22 mouse cellular contexts compared by ENCODE assay signal in genomic region chr13:40713241-40713640, GRCm38 (mm10). TPM values are rescaled to one million over a fixed set of nuclear protein-coding genes. Genes with fewer than 3 reads are reported as not detected.
DNase-seq lines count a peak whose midpoint lies in the region; ATAC-seq and TF ChIP-seq lines count a peak whose summit lies in the region.
"Had no signal": no experiment of that assay in that cellular context is flagged by ENCODE, and none has a peak within 500 bp of the region (broad histone marks: within the 10 kb centered on the region; RNA-seq: fewer than 3 reads in every experiment).

No protein-coding gene starts in this region.

- 7% methylated on average over 4 of the region's 4 CpGs for WGBS in forebrain, postnatal 0 days
- WGBS in forebrain, embryonic 12.5 days, result 6% methylated on average over 4 of the region's 4 CpGs
- WGBS in midbrain, embryonic 14.5 days, result 4% methylated on average over 4 of the region's 4 CpGs
- 5% methylated on average over 4 of the region's 4 CpGs for WGBS in midbrain, embryonic 10.5 days

- peaks cover 92% of the 10 kb centered on the region for H3K27me3 ChIP-seq in forebrain, postnatal 0 days (ENCODE audit: insufficient read depth, low read length)
- H3K27me3 ChIP-seq in forebrain, embryonic 12.5 days, result peaks cover 88% of the 10 kb centered on the region
- H3K27me3 ChIP-seq in midbrain, embryonic 14.5 days (ENCODE audit: control insufficient read depth, insufficient read depth, low read length), result peaks cover 88% of the 10 kb centered on the region
- peaks cover 100% of the 10 kb centered on the region for H3K27me3 ChIP-seq in midbrain, embryonic 10.5 days (ENCODE audit: low read depth, poor library complexity, severe bottlenecking)

- H3K4me1 ChIP-seq in forebrain, postnatal 0 days (ENCODE audit: insufficient read depth), result no peaks in the 10 kb centered on the region
- H3K4me1 ChIP-seq in forebrain, embryonic 12.5 days, result peaks cover 16% of the 10 kb centered on the region
- H3K4me1 ChIP-seq in midbrain, embryonic 14.5 days (ENCODE audit: control insufficient read depth, insufficient read depth, low read length), result no peaks in the 10 kb centered on the region
- H3K4me1 ChIP-seq in midbrain, embryonic 10.5 days, result peaks cover 23% of the 10 kb centered on the region

- H3K9ac ChIP-seq in forebrain, postnatal 0 days, result no peak overlapping the region
- H3K9ac ChIP-seq in forebrain, embryonic 12.5 days, result no peak overlapping the region
- no peak overlapping the region for H3K9ac ChIP-seq in midbrain, embryonic 14.5 days (replicated peaks; ENCODE audit: low read length)
- H3K9ac ChIP-seq: heart, embryonic 12.5 days; heart, embryonic 15.5 days; hindbrain, embryonic 15.5 days had no signal

- H3K9me3 ChIP-seq in forebrain, postnatal 0 days (ENCODE audit: low read length), result no peaks in the 10 kb centered on the region
- no peaks in the 10 kb centered on the region for H3K9me3 ChIP-seq in forebrain, embryonic 12.5 days
- no peaks in the 10 kb centered on the region for H3K9me3 ChIP-seq in midbrain, embryonic 14.5 days (ENCODE audit: control insufficient read depth, low read length)
- no peaks in the 10 kb centered on the region for H3K9me3 ChIP-seq in midbrain, embryonic 10.5 days (replicated peaks)
- H3K9me3 ChIP-seq: forebrain, embryonic 10.5 days; heart, embryonic 12.5 days; heart, embryonic 15.5 days; hindbrain, embryonic 10.5 days; hindbrain, embryonic 15.5 days had no signal

- H3K36me3 ChIP-seq in forebrain, postnatal 0 days (ENCODE audit: insufficient read depth), result no peaks in the 10 kb centered on the region
- no peaks in the 10 kb centered on the region for H3K36me3 ChIP-seq in forebrain, embryonic 12.5 days (replicated peaks)
- no peaks in the 10 kb centered on the region for H3K36me3 ChIP-seq in midbrain, embryonic 14.5 days (ENCODE audit: control insufficient read depth, insufficient read depth, low read length)
- no peaks in the 10 kb centered on the region for H3K36me3 ChIP-seq in midbrain, embryonic 10.5 days
- H3K36me3 ChIP-seq: forebrain, embryonic 10.5 days; heart, embryonic 12.5 days; heart, embryonic 15.5 days; hindbrain, embryonic 10.5 days; hindbrain, embryonic 15.5 days had no signal

- peak; percentile 46 for DNase-seq in embryo, embryonic 10.5 days (ENCODE audit: low spot score)
- no peak for DNase-seq in embryo, embryonic 10 days (ENCODE audit: low spot score)
- peak; percentile 54 for DNase-seq in forebrain, postnatal 0 days
- DNase-seq in midbrain, embryonic 14.5 days, result peak; percentile 39
- DNase-seq in midbrain, embryonic 10.5 days (ENCODE audit: low spot score), result no peak
- DNase-seq: adrenal gland, adult 8-10 months; adrenal gland, postnatal 25 days; cerebellum, adult 18-20 months; cerebellum, adult 9-10 months; gastrocnemius, postnatal 25 days; heart, adult 18-20 months; heart, postnatal 10 days; heart, postnatal 36 days had no signal

- H3K4me3 ChIP-seq in forebrain, postnatal 0 days (ENCODE audit: low read depth, low read length), result no peak overlapping the region
- H3K4me3 ChIP-seq in forebrain, embryonic 12.5 days (replicated peaks), result no peak overlapping the region
- H3K4me3 ChIP-seq in midbrain, embryonic 14.5 days (replicated peaks; ENCODE audit: low read depth, low read length), result no peak overlapping the region
- H3K4me3 ChIP-seq in midbrain, embryonic 10.5 days, result no peak overlapping the region
- H3K4me3 ChIP-seq: forebrain, embryonic 10.5 days; heart, embryonic 12.5 days; heart, embryonic 15.5 days; hindbrain, embryonic 10.5 days; hindbrain, embryonic 15.5 days had no signal

- H3K27ac ChIP-seq in forebrain, postnatal 0 days (ENCODE audit: low read depth, low read length), result no peak overlapping the region
- no peak overlapping the region for H3K27ac ChIP-seq in forebrain, embryonic 12.5 days
- H3K27ac ChIP-seq in midbrain, embryonic 14.5 days (replicated peaks; ENCODE audit: low read depth, low read length), result no peak overlapping the region
- no peak overlapping the region for H3K27ac ChIP-seq in midbrain, embryonic 10.5 days (replicated peaks)
- H3K27ac ChIP-seq: forebrain, embryonic 10.5 days; heart, embryonic 15.5 days; hindbrain, embryonic 10.5 days had no signal

- no peak for TF ChIP-seq CTCF in forebrain, postnatal 0 days (IDR thresholded peaks at IDR 0.05; ENCODE audit: low read depth)

- H3K4me2 ChIP-seq in forebrain, postnatal 0 days (ENCODE audit: low read depth), result no peak overlapping the region
- no peak overlapping the region for H3K4me2 ChIP-seq in forebrain, embryonic 12.5 days
- no peak overlapping the region for H3K4me2 ChIP-seq in midbrain, embryonic 14.5 days (ENCODE audit: low read length)
- H3K4me2 ChIP-seq: heart, embryonic 12.5 days; heart, embryonic 15.5 days; hindbrain, embryonic 15.5 days had no signal

- ATAC-seq in forebrain, postnatal 0 days, result no peak
- no peak for ATAC-seq in forebrain, embryonic 12.5 days (ENCODE audit: low FRiP score)
- no peak for ATAC-seq in midbrain, embryonic 14.5 days (ENCODE audit: low FRiP score, low TSS enrichment)
- ATAC-seq: activated CD4-positive, CD25-positive, alpha-beta regulatory T cell, adult 4 months; forebrain, embryonic 14.5 days; intestine, postnatal 0 days had no signal

RNA-seq across cellular contexts. Expression of gene Tfap2a, which starts 24.9 kb away (rescaled TPM):
- 0.38 TPM in 1 of 2 replicates, not detected in the other for total RNA-seq in forebrain, postnatal 0 days (2014; rRNA removed)
- polyA plus RNA-seq in forebrain, postnatal 0 days (2015; fragmentation: Nextera tagmentation; extraction: Ambion mirVana), result 0.18 and 0.28 TPM in 2 replicates
- 1.6 and 2.0 TPM in 2 replicates for polyA plus RNA-seq in forebrain, embryonic 12.5 days (2016; fragmentation: Nextera tagmentation; extraction: Ambion mirVana)
- 11.6 and 11.8 TPM in 2 replicates for polyA plus RNA-seq in midbrain, embryonic 14.5 days (2014; fragmentation: Nextera tagmentation; extraction: Ambion mirVana)
- polyA plus RNA-seq in midbrain, embryonic 10.5 days (2016; fragmentation: Nextera tagmentation; extraction: Ambion mirVana), result 2.3 and 2.5 TPM in 2 replicates
- total RNA-seq: gastrocnemius, postnatal 25 days had no signal
- polyA plus RNA-seq: activated CD4-positive, CD25-positive, alpha-beta regulatory T cell, adult 4 months had no signal

Comparison
In these comparisons a context has a peak if more than half of its experiments do, and no peak if none do; other contexts are left out.
1. DNase-seq: peak in embryo, embryonic 10.5 days (single experiment), forebrain, postnatal 0 days (single experiment) and midbrain, embryonic 14.5 days (single experiment); none in embryo, embryonic 10 days (single experiment) and midbrain, embryonic 10.5 days (single experiment).